Mouse (Mus musculus): ENCODE measurements around the gene Stub1. TPM values are rescaled to one million over a fixed set of nuclear protein-coding genes. Genes with fewer than 3 reads are reported as not detected.

The Stub1 gene
- polyA plus RNA-seq, 1 experiment from 2014 or later = 367 TPM

- Histone ChIP-seq H3K9me3 (ENCODE audit: low read depth, low read length) (no peaks in the 10 kb centered on the region), H3K9ac (peak overlapping the region; percentile 53), H3K4me3 (ENCODE audit: low read depth, low read length) (peak overlapping the region; percentile 34), H3K27ac (ENCODE audit: low read depth) (peak overlapping the region; percentile 30; the same call in 1 of the 2 replicates), H3K4me2 (peak overlapping the region; percentile 74), H3K36me3 (ENCODE audit: insufficient read depth) (peaks cover 55% of the 10 kb centered on the region), H3K27me3 (ENCODE audit: insufficient read depth, low read length) (no peaks in the 10 kb centered on the region), H3K4me1 (ENCODE audit: insufficient read depth) (peaks cover 31% of the 10 kb centered on the region)
- DNase-seq = no peak
- 19% methylated on average over 23 of the region's 23 CpGs for WGBS
- no peak for ATAC-seq (ENCODE audit: insufficient read depth)
- no peak for TF ChIP-seq CTCF (IDR thresholded peaks at IDR 0.05; ENCODE audit: low read depth)
Measured at GRCm38 (mm10) chr17:25836397-25837075, 3.3 kb upstream of the Stub1 start.

- Histone ChIP-seq H3K27me3 (ENCODE audit: insufficient read depth, low read length) (no peaks in the 10 kb centered on the region), H3K9ac (no peak overlapping the region), H3K27ac (ENCODE audit: low read depth) (no peak overlapping the region), H3K4me1 (ENCODE audit: insufficient read depth) (peaks cover 37% of the 10 kb centered on the region), H3K9me3 (ENCODE audit: low read depth, low read length) (no peaks in the 10 kb centered on the region), H3K4me3 (ENCODE audit: low read depth, low read length) (no peak overlapping the region), H3K4me2 (peak overlapping the region; percentile 4; the same call in 1 of the 2 replicates), H3K36me3 (ENCODE audit: insufficient read depth) (peaks cover 55% of the 10 kb centered on the region)
- ATAC-seq (ENCODE audit: insufficient read depth) (no peak), DNase-seq (no peak)
- 90% methylated on average over 16 of the region's 16 CpGs for WGBS
- TF ChIP-seq CTCF (IDR thresholded peaks at IDR 0.05; ENCODE audit: low read depth) = no peak
Measured at GRCm38 (mm10) chr17:25835816-25836215, 2.6 kb upstream of the Stub1 start.

- H3K9ac ChIP-seq = no peak overlapping the region
- H3K4me1 ChIP-seq (ENCODE audit: insufficient read depth) = peaks cover 37% of the 10 kb centered on the region
Measured at GRCm38 (mm10) chr17:25835301-25835700, 2.1 kb upstream of the Stub1 start.

GRCm38 (mm10) chr17:25834595-25835222 is 1.5 kb upstream of the Stub1 start:
- no peak for DNase-seq
- no peaks in the 10 kb centered on the region for H3K9me3 ChIP-seq (ENCODE audit: low read depth, low read length)
- peak overlapping the region; percentile 82 for H3K4me3 ChIP-seq (ENCODE audit: low read depth, low read length)
- 73% methylated on average over 12 of the region's 12 CpGs for WGBS
- peak overlapping the region; percentile 97; the same call in 1 of the 2 replicates for H3K27ac ChIP-seq (ENCODE audit: low read depth)
- peaks cover 40% of the 10 kb centered on the region for H3K4me1 ChIP-seq (ENCODE audit: insufficient read depth)
- no peak for TF ChIP-seq CTCF (IDR thresholded peaks at IDR 0.05; ENCODE audit: low read depth)
- H3K9ac ChIP-seq = peak overlapping the region; percentile 69
- peak overlapping the region; percentile 89 for H3K4me2 ChIP-seq
- H3K27me3 ChIP-seq (ENCODE audit: insufficient read depth, low read length) = no peaks in the 10 kb centered on the region
- peaks cover 55% of the 10 kb centered on the region for H3K36me3 ChIP-seq (ENCODE audit: insufficient read depth)
- no peak for ATAC-seq (ENCODE audit: insufficient read depth)

More at GRCm38 (mm10) chr17:25835301-25835700, 2.1 kb upstream of the Stub1 start:
- H3K4me2 ChIP-seq = peak overlapping the region; percentile 89; the same call in 1 of the 2 replicates
- H3K27me3 ChIP-seq (ENCODE audit: insufficient read depth, low read length) = no peaks in the 10 kb centered on the region
- H3K27ac ChIP-seq (ENCODE audit: low read depth) = no peak overlapping the region
- DNase-seq = no peak
- TF ChIP-seq CTCF (IDR thresholded peaks at IDR 0.05; ENCODE audit: low read depth) = no peak
- no peaks in the 10 kb centered on the region for H3K9me3 ChIP-seq (ENCODE audit: low read depth, low read length)
- peaks cover 55% of the 10 kb centered on the region for H3K36me3 ChIP-seq (ENCODE audit: insufficient read depth)
- no peak for ATAC-seq (ENCODE audit: insufficient read depth)
- 94% methylated on average over 7 of the region's 7 CpGs for WGBS
- H3K4me3 ChIP-seq (ENCODE audit: low read depth, low read length) = peak overlapping the region; percentile 82

- WGBS = 13% methylated on average over 6 of the region's 6 CpGs
- Histone ChIP-seq H3K4me3 (ENCODE audit: low read depth, low read length) (peak overlapping the region; percentile 82), H3K36me3 (ENCODE audit: insufficient read depth) (peaks cover 52% of the 10 kb centered on the region), H3K27ac (ENCODE audit: low read depth) (peak overlapping the region; percentile 97), H3K9me3 (ENCODE audit: low read depth, low read length) (no peaks in the 10 kb centered on the region), H3K4me2 (peak overlapping the region; percentile 89), H3K4me1 (ENCODE audit: insufficient read depth) (peaks cover 42% of the 10 kb centered on the region), H3K9ac (peak overlapping the region; percentile 69), H3K27me3 (ENCODE audit: insufficient read depth, low read length) (no peaks in the 10 kb centered on the region)
- DNase-seq (no peak), ATAC-seq (ENCODE audit: insufficient read depth) (no peak)
- TF ChIP-seq CTCF (IDR thresholded peaks at IDR 0.05; ENCODE audit: low read depth) = no peak
Measured at GRCm38 (mm10) chr17:25833961-25834594, 874 bp upstream of the Stub1 start.

GRCm38 (mm10) chr17:25832436-25833290 is 541 bp downstream of the Stub1 start:
- Histone ChIP-seq H3K36me3 (ENCODE audit: insufficient read depth) (peaks cover 47% of the 10 kb centered on the region), H3K9ac (peak overlapping the region; percentile 79), H3K4me2 (peak overlapping the region; percentile 98), H3K9me3 (ENCODE audit: low read depth, low read length) (no peaks in the 10 kb centered on the region), H3K27me3 (ENCODE audit: insufficient read depth, low read length) (no peaks in the 10 kb centered on the region), H3K4me3 (ENCODE audit: low read depth, low read length) (peak overlapping the region; percentile 82), H3K4me1 (ENCODE audit: insufficient read depth) (peaks cover 48% of the 10 kb centered on the region), H3K27ac (ENCODE audit: low read depth) (peak overlapping the region; percentile 97)
- peak; percentile 88 for ATAC-seq (ENCODE audit: insufficient read depth)
- under 1% methylated on average over 76 of the region's 77 CpGs for WGBS
- no peak for TF ChIP-seq CTCF (IDR thresholded peaks at IDR 0.05; ENCODE audit: low read depth)
- peak; percentile 100 for DNase-seq

Data from lung, embryonic 14.5 days (tissue).